ENCODE assay signal across 32 mouse cellular contexts in genomic region chr17:35671846-35672245, GRCm38 (mm10). TPM values are rescaled to one million over a fixed set of nuclear protein-coding genes. Genes with fewer than 3 reads are reported as not detected.
DNase-seq lines count a peak whose midpoint lies in the region; TF ChIP-seq lines count a peak whose summit lies in the region.
"Had no signal": no experiment of that assay in that cellular context is flagged by ENCODE, and none has a peak within 500 bp of the region (broad histone marks: within the 10 kb centered on the region; RNA-seq: fewer than 3 reads in every experiment).

No protein-coding gene starts in this region.

- H3K36me3 ChIP-seq in thymus, adult 2 months (ENCODE audit: control insufficient read depth, insufficient read depth, low read length): peaks cover 3% of the 10 kb centered on the region; the same call in 1 of the 2 replicates
- H3K36me3 ChIP-seq: hindbrain, embryonic 12.5 days; hindbrain, embryonic 15.5 days had no signal

- no peaks in the 10 kb centered on the region for H3K27me3 ChIP-seq in thymus, adult 2 months (ENCODE audit: control insufficient read depth, insufficient read depth, low read length)
- H3K27me3 ChIP-seq: embryonic facial prominence, embryonic 12.5 days; embryonic facial prominence, embryonic 15.5 days; heart, embryonic 13.5 days; hindbrain, embryonic 12.5 days; hindbrain, embryonic 15.5 days had no signal

- no peak for TF ChIP-seq CTCF in thymus, adult 2 months (IDR thresholded peaks at IDR 0.05; ENCODE audit: borderline replicate concordance, control insufficient read depth, extremely low read depth, insufficient read depth, low read length, poor library complexity)

- peak; percentile 81 for DNase-seq in thymus, adult 2 months
- peak; percentile 80 to 89 for DNase-seq in thymus, postnatal 10 days (ENCODE audit: low spot score in 2 of 2)
- peak; percentile 77 to 89 for DNase-seq in thymus, postnatal 36 days
- DNase-seq in adrenal gland, adult 2 months: no peak
- no peak for DNase-seq in right cerebral cortex, postnatal 25 days
- no peak for DNase-seq in kidney, adult 8-10 months
- DNase-seq: adrenal gland, adult 8-10 months; adrenal gland, postnatal 25 days; cerebellum, adult 2 months; cerebellum, postnatal 25 days; forebrain, postnatal 0 days; gastrocnemius, postnatal 25 days; heart, adult 2 months had no signal

- peak overlapping the region; percentile 14; the same call in 1 of the 2 replicates for H3K4me3 ChIP-seq in thymus, adult 2 months (ENCODE audit: control insufficient read depth, insufficient read depth, low read length)
- H3K4me3 ChIP-seq: embryonic facial prominence, embryonic 15.5 days; heart, adult 2 months; heart, embryonic 13.5 days; hindbrain, embryonic 12.5 days; hindbrain, embryonic 15.5 days had no signal

- no peak for TF ChIP-seq POLR2A in thymus, adult 2 months (IDR thresholded peaks at IDR 0.05; ENCODE audit: control insufficient read depth, extremely low read depth, insufficient read depth, low read length, poor library complexity)

- peak overlapping the region; percentile 100 for H3K27ac ChIP-seq in thymus, adult 2 months (ENCODE audit: control insufficient read depth, insufficient read depth, low read length)
- H3K27ac ChIP-seq: embryonic facial prominence, embryonic 12.5 days; embryonic facial prominence, embryonic 15.5 days; heart, adult 2 months; heart, embryonic 10.5 days; heart, embryonic 13.5 days; hindbrain, embryonic 12.5 days; hindbrain, embryonic 15.5 days had no signal

- WGBS in thymus, adult 2 months: 21% methylated on average over 6 of the region's 6 CpGs

- peaks cover 40% of the 10 kb centered on the region for H3K4me1 ChIP-seq in thymus, adult 2 months (replicated peaks; ENCODE audit: control insufficient read depth, insufficient read depth, low read length)

RNA-seq across cellular contexts. Expression of gene Gtf2h4, which starts 1.7 kb away (rescaled TPM):
- polyA plus RNA-seq in thymus, adult 2 months (2012; rRNA removed): 317 and 352 TPM in 2 replicates
- total RNA-seq in adrenal gland, adult 2 months (2021): 10 to 100 TPM; 18.6 to 25.3 TPM
- 22.5 and 23.4 TPM in 2 replicates for polyA plus RNA-seq in adrenal gland, adult 2 months (2012; rRNA removed)

RNA-seq across cellular contexts. Expression of gene Vars2, which starts 4.5 kb away (rescaled TPM):
- 153 and 171 TPM in 2 replicates for polyA plus RNA-seq in thymus, adult 2 months (2012; rRNA removed)
- 10 to 100 TPM; 36.4 to 38.6 TPM for total RNA-seq in adrenal gland, adult 2 months (2021)
- 75.5 and 77.3 TPM in 2 replicates for polyA plus RNA-seq in adrenal gland, adult 2 months (2012; rRNA removed)

RNA-seq across cellular contexts. Expression of gene Mucl3, which starts 28.4 kb away (rescaled TPM):
- polyA plus RNA-seq in thymus, adult 2 months (2012; rRNA removed): 0.05 and 0.11 TPM in 2 replicates
- not detected for total RNA-seq in adrenal gland, adult 2 months (2021)
- 0.18 TPM in 1 of 2 replicates, not detected in the other for polyA plus RNA-seq in adrenal gland, adult 2 months (2012; rRNA removed)
- total RNA-seq: adrenal gland, adult 8-10 months; adrenal gland, postnatal 25 days; common myeloid progenitor, adult 5-6 weeks; forebrain, postnatal 0 days; gastrocnemius, adult 8-10 months; gastrocnemius, postnatal 25 days; heart, adult 2 months; heart, postnatal 25 days; hematopoietic stem cell, adult 5-6 weeks had no signal
- polyA plus RNA-seq: cerebellum, adult 2 months; forebrain, embryonic 14.5 days; forebrain, postnatal 0 days; frontal cortex, adult 2 months; gonadal fat pad, adult 2 months; heart, adult 2 months had no signal

RNA-seq across cellular contexts. Expression of gene Ddr1, which starts 32.6 kb away (rescaled TPM):
- 33.6 and 43.6 TPM in 2 replicates for polyA plus RNA-seq in thymus, adult 2 months (2012; rRNA removed)
- 10 to 100 TPM; 30.0 to 58.8 TPM for total RNA-seq in adrenal gland, adult 2 months (2021)
- 58.0 and 61.6 TPM in 2 replicates for polyA plus RNA-seq in adrenal gland, adult 2 months (2012; rRNA removed)
- total RNA-seq: common myeloid progenitor, adult 5-6 weeks; hematopoietic stem cell, adult 5-6 weeks had no signal

RNA-seq across cellular contexts. Expression of gene Gm9573, which starts 45.4 kb away (rescaled TPM):
- polyA plus RNA-seq in thymus, adult 2 months (2012; rRNA removed): 0.09 and 0.23 TPM in 2 replicates
- not detected for total RNA-seq in adrenal gland, adult 2 months (2021)
- not detected in 2 replicates for polyA plus RNA-seq in adrenal gland, adult 2 months (2012; rRNA removed)
- total RNA-seq: adrenal gland, adult 8-10 months; adrenal gland, postnatal 25 days; common myeloid progenitor, adult 5-6 weeks; forebrain, postnatal 0 days; gastrocnemius, adult 8-10 months; gastrocnemius, postnatal 25 days; heart, adult 2 months; heart, postnatal 25 days; hematopoietic stem cell, adult 5-6 weeks; MEL had no signal
- polyA plus RNA-seq: brain, embryonic 14.5 days; C2C12; CD4-positive, CD25-positive, alpha-beta regulatory T cell, adult 4 months; cerebellum, adult 2 months; embryonic facial prominence, embryonic 12.5 days; forebrain, embryonic 11.5 days; forebrain, embryonic 14.5 days; forebrain, postnatal 0 days; heart, adult 2 months; heart, embryonic 10.5 days; heart, embryonic 13.5 days; heart, embryonic 16.5 days; hindbrain, embryonic 12.5 days; hindbrain, embryonic 15.5 days had no signal

Comparison
In these comparisons a context has a peak if more than half of its experiments do, and no peak if none do; other contexts are left out.
1. DNase-seq: peak in thymus, adult 2 months (single experiment), thymus, postnatal 10 days (2 of 2) and thymus, postnatal 36 days (2 of 2); none in adrenal gland, adult 2 months (single experiment), right cerebral cortex, postnatal 25 days (single experiment) and kidney, adult 8-10 months (0 of 2).
2. RNA of gene Gtf2h4, which starts 1.7 kb away (polyA plus RNA-seq): 317 to 352 TPM in thymus, adult 2 months; 22.5 to 23.4 TPM in adrenal gland, adult 2 months; every median in the first group is over 10 times any median in the second.